Mouse (Mus musculus): ENCODE data around the gene Gtpbp1.

- no peak for TF ChIP-seq CTCF (IDR thresholded peaks at IDR 0.05; ENCODE audit: low read depth)
- TF ChIP-seq EP300 (optimal IDR thresholded peaks at IDR 0.05), result no peak
Measured at GRCm38 (mm10) chr15:79733640-79734039, 43.0 kb downstream of the Gtpbp1 start.
